Mouse (Mus musculus) spleen, postnatal 4 days (tissue): Measurements from ENCODE around the gene Zfp597.

Experiments used
- DNase-seq, 2 experiments: peaks; one replicate each; pipeline ENCODE4 v3.0.0; 2022; ENCODE audit warnings: low spot score in 2 of 2

Zfp597 gene

DNA sequence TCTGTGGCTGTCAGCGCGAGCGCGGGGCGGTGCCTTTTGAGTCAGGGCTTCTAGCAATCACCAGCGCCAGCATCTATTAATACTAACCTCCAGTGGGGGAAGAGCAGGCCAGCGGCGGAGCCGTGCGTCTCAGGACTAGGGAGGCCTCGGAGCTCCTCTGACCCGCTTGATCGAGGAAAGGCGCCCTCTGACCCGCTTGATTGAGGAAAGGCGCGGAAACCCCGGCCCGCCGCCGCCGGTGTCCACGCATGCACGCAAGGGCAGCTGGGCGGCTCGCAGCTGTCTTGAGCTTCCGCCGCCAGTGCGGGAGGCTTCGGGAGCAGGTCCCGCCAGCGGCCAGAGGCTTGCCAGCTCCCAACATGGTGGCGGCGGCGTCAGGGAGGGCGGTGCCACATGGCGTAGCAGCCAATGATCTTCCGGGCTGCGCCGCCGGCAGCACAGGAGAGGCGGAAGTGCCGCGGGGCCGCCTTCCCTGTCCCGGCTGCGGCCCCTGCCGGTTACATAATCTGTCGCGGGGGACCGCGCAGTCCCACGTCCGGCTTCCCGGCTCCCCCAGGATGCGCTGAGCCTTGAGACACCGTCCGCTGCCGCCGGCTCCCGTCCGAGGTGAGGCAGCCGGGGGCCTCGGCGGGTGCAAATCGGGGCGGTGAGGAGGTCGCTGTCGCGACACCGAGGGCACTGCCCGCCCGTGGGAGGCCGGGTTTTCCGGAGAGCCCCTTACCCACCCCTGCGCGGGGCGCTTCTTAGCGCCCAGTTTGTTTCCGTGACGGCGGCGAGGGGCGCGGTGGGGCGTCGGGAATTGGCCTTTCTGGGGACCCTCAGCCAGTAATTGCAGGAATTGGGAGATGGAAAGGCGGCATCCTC lies at the start of gene Zfp597, which contains the start of gene Gm20695:
Gene Zfp597 (minus strand): TSS at position 361 of the 864 bp plus-strand sequence.
Gene Gm20695 (plus strand): TSS at position 448 of the 864 bp plus-strand sequence.
- peak; percentile 95 to 98 for DNase-seq

DNA sequence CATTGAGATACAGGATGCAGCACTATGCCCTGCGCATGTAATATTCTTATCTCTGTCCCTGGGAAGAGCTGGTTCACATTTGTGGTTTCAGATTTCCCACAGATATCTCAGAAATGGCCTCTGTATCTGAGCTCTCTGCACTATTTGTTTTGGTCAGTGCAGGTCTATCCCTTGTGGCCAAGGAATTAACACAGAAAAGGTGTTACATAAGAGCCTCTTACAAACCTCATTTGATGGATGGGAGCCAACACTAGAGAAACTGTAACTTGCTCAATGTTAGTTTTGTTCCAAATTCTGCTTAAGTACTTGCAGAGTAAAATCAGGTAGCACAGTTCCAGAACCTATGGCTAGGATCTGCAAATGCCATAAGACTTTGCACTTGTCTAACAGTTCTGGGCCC lies 49.7 kb upstream of the Zfp597 start:
- DNase-seq = no peak

DNA sequence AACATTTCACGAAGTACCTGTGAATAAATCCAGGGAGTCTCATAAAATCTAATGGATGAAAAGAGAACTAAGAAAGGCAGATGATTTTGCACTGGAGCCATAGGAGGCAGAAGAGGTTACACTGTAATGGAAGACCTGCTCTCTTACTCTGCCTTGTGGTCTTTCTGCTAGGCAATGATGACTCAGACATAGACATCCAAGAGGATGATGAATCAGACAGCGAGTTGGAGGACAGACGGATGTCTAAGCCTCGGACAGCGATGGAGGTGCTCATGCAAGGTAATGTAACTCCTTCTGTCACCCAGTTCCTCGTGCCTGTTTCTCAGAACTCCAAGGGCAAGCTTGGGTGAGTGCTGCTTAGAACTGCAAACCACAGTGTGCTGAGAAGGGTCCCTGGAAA lies 49.2 kb upstream of the Zfp597 start:
- no peak for DNase-seq

DNA sequence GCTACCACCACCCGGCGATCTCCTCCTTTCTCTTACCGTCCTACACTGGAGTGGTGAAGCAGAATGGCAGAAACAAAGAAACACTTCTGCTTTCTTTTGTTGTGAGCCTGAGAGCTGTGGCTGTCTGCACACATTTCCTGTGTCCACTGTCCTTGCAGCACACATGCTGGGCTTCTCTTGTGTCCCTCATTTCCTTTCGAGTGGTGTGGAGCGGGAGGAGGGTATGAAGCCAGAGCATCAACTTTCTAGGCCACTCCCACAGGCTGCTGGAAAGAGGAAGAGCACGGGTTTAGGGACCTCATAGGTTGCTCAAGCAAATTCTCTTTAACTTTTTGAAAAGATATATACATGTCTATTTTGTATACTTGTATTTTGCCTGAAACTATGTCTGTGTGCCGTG lies 44.8 kb upstream of the Zfp597 start:
- no peak for DNase-seq

DNA sequence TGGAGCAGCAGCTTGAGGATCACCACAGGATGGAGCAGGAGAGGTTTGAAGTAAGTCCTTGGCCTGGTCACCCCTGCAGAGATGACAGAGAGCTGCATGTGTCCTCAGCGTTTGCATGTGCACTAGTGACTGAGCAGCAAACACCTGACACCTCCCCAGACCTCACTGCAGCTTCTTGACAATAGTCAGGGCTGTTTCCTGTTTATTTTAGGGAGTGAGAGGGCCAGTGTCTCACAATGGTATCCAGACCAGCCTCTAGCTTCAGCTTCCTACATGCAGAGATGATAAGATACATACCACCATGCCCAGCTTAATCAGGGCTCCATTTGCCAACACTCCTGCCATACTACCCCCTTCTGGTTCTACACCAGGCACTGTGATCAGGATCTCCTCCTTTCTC lies 44.2 kb upstream of the Zfp597 start:
- DNase-seq = no peak

DNA sequence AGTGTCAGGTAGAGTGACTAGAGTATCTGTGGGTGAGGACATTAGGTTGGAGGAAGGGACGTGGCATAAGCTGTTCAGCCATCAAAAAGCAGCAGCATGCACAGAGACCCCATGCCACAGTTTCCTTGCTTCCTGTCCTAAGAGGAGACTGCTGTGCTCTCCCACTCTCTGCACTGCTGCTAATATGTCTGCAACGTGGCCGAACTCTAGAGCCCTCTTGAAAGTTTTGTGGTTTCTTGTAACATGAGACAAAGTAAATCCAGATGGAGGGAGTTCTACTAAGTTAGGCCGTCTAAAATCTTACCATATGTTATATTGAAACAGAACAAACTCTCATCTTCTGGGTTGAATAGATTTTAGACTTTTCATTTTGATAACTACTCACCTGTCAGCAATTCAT lies 39.6 kb upstream of the Zfp597 start:
- no peak for DNase-seq

DNA sequence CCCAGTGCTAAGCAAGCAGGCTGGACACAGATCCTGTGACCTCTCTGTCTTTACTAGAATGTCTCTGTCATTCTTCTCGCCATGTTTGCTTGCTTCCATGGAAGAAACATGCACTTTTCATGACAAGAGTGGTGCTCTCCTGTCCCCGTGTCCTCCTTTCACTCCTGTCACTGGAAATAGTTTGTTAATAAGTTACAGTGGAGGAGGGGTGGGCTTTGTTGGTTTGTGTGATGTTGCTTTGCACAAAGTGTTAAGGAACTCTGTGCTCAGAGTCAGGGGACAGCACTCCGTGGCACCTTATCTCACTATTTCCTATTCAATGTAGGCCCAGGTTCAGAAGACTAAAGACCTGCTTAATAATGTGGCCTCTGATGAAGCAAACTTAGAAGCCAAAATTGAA lies 39.2 kb upstream of the Zfp597 start:
- DNase-seq = no peak

DNA sequence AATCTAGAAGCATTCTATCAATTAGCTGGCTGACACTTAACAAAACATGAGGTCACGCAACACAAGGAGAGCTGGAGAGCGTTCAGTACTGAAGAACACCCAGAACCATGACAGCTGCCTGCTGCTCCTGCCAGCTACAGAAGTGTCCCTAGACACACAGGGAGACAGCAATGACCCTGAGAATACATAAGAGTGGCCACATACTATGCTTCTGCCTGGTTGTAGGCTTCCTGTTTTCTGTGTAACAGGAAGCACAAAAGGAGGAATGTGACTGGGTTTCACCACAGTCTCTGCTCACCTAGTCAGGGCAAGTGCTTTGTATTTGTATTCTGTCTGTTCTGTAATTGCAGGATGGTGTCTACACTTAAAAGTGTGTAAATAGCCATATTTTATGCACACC lies 36.4 kb upstream of the Zfp597 start:
- no peak for DNase-seq

DNA sequence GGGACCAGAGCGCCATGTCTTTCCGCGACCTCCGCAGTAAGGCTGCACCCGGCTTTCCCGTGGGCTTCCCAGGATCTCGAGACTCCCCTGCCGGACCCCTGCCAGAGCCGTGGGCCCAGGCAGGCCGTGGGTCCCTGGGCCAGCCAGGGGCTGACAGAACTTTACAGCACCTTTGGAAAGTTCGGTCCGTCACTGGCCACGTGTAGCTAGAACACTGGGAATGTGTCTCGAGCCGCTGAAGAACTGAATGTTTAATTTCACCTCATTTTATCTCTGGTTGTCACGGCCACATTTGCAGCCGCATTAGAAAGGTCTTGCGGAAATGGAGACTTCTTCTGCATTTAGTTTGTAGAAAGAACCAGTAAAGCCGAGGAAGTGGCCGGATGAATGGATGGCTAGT lies 24.8 kb upstream of the Zfp597 start:
- no peak for DNase-seq

DNA sequence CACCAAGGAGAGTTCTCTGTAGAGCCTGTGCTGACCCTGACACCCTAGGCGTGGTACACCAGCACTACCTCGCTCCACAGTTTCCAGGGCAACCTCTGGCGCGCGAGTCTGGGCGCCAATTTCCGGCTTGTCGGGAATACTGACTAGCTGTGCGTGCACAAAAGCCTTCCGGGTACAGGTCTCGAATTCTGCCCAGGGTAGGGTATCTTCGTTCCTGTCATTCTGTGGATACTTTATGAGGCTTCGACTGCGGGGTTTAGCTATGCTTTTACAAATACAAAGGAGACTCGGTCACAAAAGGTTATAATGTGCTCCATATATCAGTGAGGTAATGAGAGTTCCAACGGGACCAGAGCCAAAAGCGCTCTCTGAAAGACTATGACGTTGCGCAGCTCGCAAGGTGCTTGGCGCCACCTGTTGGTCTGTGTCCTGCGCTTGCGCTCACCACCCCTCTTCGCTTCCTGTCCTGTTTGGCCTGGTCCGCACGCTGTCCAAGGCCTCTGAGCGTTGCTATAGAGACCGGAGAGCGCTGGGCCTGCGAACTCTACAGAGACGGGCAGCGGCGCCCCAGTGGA lies 24.3 kb upstream of the Zfp597 start, which contains the start of the genes 1700037C18Rik and Cluap1:
Gene 1700037C18Rik (minus strand): TSS at position 153 of the 575 bp plus-strand sequence.
Gene Cluap1 (plus strand): TSS at position 265 of the 575 bp plus-strand sequence.
- peak; percentile 89 to 94 for DNase-seq

DNA sequence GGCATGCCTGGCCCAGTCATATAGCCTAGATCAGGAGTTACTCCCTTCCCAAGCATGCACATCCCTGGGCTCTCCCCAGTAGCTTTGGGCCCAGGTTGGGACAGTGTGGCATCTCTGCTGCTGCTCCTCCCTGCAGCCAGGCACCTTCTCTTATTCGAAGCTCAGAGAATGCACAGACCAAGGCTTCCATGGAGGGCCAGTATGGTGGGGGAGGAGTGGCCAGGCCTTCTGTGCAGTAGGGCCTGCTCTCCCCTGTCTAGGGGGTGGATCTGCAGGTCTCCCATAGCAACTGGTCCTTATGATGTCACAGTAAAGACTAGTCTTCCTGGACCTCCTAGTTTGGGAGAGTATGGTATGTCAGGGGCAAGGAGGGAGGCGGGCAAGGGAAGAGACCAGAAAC lies 23.1 kb upstream of the Zfp597 start:
- no peak for DNase-seq

DNA sequence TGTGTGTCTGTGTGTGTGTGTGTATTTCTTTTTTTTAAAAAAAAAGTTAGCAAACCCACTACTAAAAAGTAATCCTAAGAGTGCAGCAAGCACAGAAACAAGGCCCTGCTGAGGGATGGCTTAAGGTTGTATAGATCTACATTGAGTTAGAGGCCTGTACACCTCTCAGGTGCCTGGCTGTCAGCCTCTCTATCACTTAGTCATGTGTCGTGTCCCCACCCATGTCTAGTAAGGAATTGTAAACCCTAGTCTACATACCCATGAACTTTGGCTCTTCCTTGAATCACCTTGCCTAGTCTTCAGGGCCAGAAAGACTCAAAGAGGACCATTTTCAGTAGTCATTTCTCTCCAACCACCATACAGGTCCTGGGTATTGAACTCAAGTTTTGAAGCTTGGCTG lies 12.2 kb upstream of the Zfp597 start:
- no peak for DNase-seq

DNA sequence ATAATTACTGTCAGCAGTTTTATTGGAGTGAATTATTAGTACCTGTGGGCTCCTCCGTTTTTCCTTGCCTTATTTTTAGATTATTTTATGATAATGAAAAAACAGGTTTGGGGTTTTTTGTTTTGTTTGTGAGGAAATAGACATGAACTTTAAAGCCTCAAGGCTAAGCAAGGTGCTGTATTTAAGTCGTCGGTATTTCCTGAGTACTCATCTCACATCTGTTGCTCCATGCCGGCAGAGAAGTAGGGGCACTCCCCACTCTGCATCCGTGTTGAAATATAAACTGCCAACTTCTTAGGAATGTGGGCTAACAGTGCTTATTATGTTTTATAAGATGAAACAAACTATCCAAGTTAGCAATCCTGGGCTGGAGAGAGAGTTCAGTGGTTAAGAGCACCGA lies 11.7 kb upstream of the Zfp597 start:
- DNase-seq = no peak

DNA sequence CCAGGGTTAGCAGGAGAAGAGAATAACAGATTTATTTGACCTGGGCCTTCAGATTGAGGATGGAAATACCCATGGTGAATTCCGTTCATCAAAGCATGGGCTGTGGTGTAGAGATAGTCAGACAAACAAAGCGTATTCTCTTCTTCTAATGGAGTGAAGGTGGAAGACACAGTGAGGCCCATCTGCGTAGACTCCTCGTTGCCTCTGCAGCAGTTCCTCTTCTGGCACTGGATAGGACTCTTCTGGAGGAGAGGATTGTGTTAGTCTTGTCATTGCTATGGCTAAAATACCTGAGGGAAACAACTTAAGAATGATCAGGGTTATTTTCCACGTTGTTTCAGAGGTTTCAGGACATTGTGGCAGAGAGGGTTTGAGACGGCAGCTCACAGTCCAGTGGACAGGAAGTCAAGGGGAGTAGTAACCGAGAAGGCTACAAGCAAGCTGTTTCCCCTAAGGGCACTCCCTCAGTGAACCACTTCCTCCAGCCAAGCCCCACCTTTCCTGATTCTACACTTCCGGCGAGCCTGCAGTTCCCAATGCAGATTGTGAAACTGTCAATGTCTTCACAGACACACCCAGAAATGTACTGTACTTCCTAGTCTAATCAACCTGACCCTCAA lies 10.9 kb upstream of the Zfp597 start:
- peak; percentile 66 to 74 for DNase-seq

DNA sequence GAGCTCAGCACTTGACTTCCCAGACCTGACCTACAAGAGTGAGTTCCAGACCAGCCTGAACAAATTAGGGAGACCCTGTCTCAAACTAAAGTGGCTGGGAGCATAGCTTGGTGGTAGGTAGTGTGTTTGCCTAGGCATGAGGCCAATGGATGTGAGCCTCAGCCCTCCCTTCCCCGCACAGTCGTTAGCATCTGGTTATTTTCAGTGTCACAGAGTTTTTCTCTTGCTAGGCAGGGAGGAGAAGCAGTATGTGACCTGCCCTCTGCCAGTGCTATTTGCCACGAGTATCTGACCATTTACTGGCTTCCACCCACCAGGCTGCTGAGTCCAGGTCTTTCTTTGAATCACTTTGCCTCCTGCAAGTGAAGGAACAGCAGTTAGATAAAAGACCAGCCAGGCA lies 9.4 kb upstream of the Zfp597 start:
- no peak for DNase-seq

DNA sequence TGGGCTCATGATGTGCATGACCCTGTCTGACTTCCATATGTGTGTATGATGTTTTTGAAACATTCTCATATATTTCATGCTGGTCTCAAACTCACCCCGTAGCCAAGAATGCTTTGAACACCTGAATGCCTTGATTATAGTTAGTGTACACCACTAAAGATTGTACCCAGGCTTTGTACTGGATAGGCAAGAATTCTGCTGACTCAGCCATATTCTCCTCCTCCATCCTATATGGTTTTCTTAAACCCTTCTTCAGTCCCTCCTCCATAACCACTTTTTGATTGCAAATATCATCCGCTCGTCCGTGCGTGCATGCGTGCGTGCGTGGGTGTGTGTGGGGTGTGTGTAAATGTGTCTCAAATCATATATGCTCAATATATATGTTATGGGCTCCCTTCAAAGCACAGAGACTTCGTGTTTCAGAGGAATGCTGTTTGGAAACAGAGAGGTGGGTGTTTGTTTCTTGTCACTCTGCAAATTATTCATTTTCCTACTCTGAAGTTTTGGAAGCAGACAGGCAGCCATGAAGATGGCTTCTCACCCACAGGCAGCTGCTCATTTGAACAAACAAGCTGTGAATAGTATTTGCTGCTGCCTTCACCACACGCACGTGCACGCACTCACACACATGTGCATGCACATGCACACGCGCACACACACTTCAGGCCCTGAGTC lies 7.4 kb upstream of the Zfp597 start:
- DNase-seq = no peak

DNA sequence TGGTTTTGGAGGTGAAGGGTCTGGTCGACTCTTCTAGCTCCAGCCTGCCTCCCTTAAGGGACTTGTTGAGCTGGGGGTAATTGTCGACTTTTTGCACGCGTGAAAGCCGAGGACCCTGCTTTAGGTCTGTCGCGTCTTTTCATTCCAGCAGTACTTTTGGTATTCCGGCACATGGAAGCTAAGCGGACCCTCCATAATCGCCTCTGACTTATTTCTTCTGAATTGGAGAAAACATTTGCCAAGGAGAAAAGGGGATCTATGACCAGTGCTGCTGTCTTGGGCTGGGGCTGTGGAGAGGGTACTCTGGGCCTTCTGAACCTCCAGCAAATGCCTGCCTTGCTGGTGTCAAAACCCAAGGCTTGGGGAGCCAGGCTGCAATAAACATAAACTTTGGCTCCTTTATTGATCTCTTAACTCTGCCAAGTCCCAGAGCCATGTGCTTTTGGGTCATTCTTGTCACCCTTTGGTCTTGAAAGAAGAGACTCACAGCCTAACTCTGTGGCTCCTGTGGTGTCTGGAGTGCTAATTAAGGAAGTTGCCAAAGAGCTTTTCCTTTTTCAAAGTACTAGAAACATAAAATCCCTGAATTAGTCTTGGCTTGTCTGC lies 807 bp upstream of the Zfp597 start:
- DNase-seq = no peak

DNA sequence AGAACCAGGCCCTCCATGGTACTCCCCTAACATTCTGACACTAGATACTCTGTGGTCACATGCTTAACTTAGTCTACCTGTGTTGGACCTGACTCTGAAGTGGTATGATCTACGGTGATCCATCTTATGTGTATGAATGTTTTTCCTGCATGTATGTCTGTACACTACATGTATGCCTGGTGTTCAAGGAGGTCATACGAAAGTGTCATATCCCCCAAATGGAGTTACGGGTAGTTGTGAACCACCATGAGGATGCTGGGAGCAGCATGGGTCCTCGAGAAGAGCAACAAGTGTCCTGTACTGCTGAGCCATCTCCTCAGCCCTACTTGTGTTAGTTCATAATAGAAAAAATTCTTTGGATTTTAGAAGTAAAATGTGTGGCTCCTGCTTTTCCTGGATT lies 8.0 kb downstream of the Zfp597 start:
- DNase-seq = no peak

DNA sequence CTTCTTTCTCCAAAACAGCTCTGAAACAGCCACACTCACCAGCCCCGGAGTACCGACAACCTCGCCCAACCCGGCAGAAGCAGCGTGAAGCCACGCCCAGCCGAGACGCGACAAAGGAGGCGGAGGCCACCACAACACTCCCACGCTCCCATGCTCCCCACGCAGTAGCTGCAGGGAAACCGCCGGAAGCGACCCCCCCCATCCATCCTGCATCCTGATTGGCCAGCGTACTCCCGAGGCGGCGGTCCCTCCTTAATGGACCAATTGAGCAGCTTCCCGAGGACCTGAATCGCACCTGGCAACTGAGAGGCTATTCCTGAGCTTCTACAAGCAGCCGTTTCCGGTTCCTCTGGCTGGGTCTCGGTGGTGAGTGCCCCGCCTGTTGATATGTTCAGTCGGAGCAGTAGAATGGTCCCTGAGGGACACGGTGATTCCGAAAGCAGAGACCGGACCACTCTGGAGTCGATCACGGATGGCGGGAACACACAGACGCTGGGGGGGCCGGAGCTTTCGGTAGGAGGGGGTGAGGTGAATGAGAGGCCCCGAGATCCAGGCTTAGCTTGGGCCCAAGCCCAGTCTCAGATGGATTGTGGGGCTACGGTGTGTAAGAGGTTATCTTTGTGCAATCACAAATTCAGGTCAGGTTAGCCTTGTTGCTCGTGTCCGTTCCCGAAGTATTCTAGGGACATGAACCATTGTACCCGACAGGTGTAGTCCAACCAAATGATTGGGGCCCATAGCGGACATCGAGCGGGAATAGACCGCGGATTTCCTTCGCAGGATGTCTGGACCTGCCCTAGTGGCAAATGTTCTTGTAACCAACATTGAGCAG lies 11.9 kb downstream of the Zfp597 start, which contains the start of gene Naa60:
Gene Naa60 (plus strand): TSS at position 160 of the 832 bp plus-strand sequence.
- DNase-seq = peak; percentile 83 to 91

DNA sequence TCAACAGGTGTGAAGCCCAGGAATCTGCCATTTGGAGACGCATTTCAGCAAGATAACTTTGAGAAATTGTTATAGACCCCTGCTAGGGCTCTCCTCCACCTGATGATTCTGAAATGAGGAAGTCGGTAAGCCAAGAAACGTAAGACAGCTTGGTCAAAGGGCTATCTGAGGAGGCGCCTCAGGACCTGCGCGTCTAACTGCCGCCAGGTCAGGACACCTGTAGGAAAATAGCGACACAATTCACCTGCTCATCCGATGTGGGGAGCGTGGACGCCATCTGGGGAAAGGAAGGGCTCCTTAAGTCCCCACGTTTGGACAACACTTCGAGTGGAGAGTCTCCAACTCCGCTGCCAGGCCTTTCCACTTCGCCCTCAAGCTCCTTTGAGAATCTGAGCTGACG lies 12.5 kb downstream of the Zfp597 start:
- no peak for DNase-seq

DNA sequence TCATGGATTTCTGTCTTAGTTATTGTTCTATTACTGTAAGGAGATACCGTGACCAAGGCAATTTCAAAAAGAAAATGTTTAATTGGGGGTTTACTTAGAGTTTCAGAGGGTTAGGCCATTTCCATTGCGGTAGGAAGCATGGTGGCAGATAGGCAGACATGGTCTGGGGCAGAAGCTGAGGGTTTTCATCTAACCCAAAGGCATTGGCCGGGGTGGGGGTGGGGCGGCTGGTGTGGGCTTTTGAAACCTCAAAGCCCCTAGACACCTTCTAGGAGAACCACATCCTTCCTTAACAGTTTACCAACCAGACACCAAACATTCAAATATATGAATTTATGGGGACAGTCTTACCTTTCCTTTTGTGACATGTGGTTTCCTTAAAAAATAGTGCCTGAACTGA lies 25.1 kb downstream of the Zfp597 start:
- DNase-seq = no peak
